Mouse (Mus musculus) heart, postnatal 0 days (tissue): ENCODE data around the gene Lonp1. TPM values are rescaled to one million over a fixed set of nuclear protein-coding genes. Genes with fewer than 3 reads are reported as not detected.

Source experiments
- ATAC-seq: fragments of 200-750 bp; cut with Nextera tagmentation; 2 replicates; pipeline ENCODE4 v1.8.0; 2017; ENCODE audit warnings: low read depth, moderate number of reproducible peaks, moderate library complexity; ENCODE audit not compliant: insufficient read depth
- DNase-seq: peaks from one replicate; pipeline ENCODE4 v3.0.0-alpha.2; 2016; ENCODE audit warnings: low spot score
- H3K27ac ChIP-seq: fragments of 300-500 bp; sonication (generic); 2 replicates; pipeline ENCODE4 v1.5.1; 2014; ENCODE audit warnings: low read depth, mild to moderate bottlenecking
- H3K27me3 ChIP-seq: fragments of 300-500 bp; sonication (generic); 2 replicates; pipeline ENCODE4 v1.6.1; 2014; ENCODE audit warnings: low read length, mixed read lengths; ENCODE audit not compliant: control insufficient read depth, insufficient read depth
- H3K36me3 ChIP-seq: fragments of 300-500 bp; sonication (generic); replicated peaks from 2 replicates; pipeline ENCODE4 v1.6.1; 2014; ENCODE audit warnings: low read length, mixed read lengths; ENCODE audit not compliant: control insufficient read depth, insufficient read depth
- H3K4me1 ChIP-seq: fragments of 300-500 bp; sonication (generic); 2 replicates; pipeline ENCODE4 v1.6.1; 2014; ENCODE audit warnings: antibody characterized with exemption; ENCODE audit not compliant: control insufficient read depth, insufficient read depth
- H3K4me2 ChIP-seq: fragments of 300-500 bp; sonication (generic); 2 replicates; pipeline ENCODE4 v1.6.1; 2014; ENCODE audit warnings: low read depth, mild to moderate bottlenecking, low read length, moderate library complexity
- H3K4me3 ChIP-seq: fragments of 300-500 bp; sonication (generic); 2 replicates; pipeline ENCODE4 v1.5.1; 2014; ENCODE audit warnings: low read depth, low read length
- H3K9ac ChIP-seq: fragments of 300-500 bp; sonication (generic); replicated peaks from 2 replicates; pipeline ENCODE4 v1.6.1; 2014; ENCODE audit warnings: low read depth, low read length, mixed read lengths
- H3K9me3 ChIP-seq: fragments of 300-500 bp; sonication (generic); replicated peaks from 2 replicates; pipeline ENCODE4 v1.6.1; 2016; ENCODE audit warnings: low read length; ENCODE audit not compliant: control insufficient read depth
- CTCF ChIP-seq: IDR thresholded peaks from 2 replicates; pipeline ENCODE4 v1.5.1; 2016; ENCODE audit warnings: antibody characterized with exemption, control low read depth, low read depth
- EP300 ChIP-seq: IDR thresholded peaks from 2 replicates; pipeline ENCODE4 v1.6.1; 2016; ENCODE audit warnings: antibody characterized with exemption, low read depth
- WGBS: fragments of 180-500 bp; shearing (Covaris S2); extraction: QIAGEN DNeasy Blood & Tissue Kit; methylation state at CpG from one replicate; pipeline ENCODE4 v1.1.7; 2014; 5-methylcytosine and 5-hydroxymethylcytosine counted together
- polyA plus RNA-seq: library from polyadenylated mRNA; unstranded; fragments of >200 nt; fragmentation: Nextera tagmentation; extraction: Ambion mirVana; gene quantifications from 2 replicates; pipeline ENCODE4 v1.2.1, GENCODE M21; 2015
- total RNA-seq: library from RNA; depleted of rRNA; stranded (reverse); fragments of >200 nt; gene quantifications from 2 replicates; pipeline ENCODE4 v1.2.3, GENCODE M21; 2014; ENCODE audit warnings: low replicate concordance

The Lonp1 gene
- total and polyA plus RNA-seq, 2 experiments from 2014 or later = 46.4 to 109 TPM

DNA sequence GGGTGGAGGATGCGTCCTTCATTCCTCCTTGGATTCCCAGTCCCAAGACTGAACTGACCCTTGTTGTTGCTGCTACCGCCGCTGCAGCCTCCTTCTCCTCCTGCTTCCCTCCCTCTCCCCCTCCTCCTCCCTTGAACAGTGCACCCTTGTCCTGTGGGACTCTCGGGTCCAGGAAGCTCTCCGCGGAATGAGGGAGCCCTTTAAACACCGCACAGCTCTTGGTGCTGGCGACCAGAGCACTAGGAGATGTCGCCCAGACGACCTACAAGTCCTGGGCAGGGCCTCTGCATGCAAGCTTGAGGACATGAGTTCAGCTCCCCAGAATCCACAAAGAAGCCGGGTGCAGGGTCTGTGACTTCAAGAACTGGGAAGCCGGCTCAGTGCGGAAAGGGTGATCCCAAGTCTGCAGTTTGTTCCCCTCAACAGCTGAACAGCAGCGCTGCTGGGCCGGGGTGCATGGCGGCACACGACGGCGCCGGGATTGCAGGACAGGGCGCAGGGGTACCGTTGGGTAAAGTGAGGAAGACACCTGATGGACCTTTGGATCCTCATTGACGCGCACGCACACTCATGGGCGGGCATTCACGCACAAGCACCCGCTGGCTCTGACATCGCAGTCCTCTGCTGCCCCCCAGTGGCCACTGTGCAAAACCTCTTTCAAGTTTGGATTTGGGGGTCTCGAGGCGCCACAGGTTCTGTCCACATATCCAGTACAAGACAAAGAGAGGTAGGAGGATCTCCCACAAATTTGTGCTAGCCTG is 41.9 kb upstream of the Lonp1 start:
- peak overlapping the region; percentile 34; the same call in 1 of the 2 replicates for H3K9ac ChIP-seq
- H3K27ac ChIP-seq = no peak overlapping the region
- H3K4me3 ChIP-seq = peak overlapping the region; percentile 47
- no peaks in the 10 kb centered on the region for H3K27me3 ChIP-seq
- H3K9me3 ChIP-seq = no peaks in the 10 kb centered on the region
- WGBS = 5% methylated on average over 31 of the region's 31 CpGs
- no peak for TF ChIP-seq EP300
- TF ChIP-seq CTCF = peak; percentile 85
- DNase-seq = peak; percentile 82
- no peaks in the 10 kb centered on the region for H3K4me1 ChIP-seq
- no peaks in the 10 kb centered on the region for H3K36me3 ChIP-seq
- ATAC-seq = no peak
- peak overlapping the region; percentile 89 for H3K4me2 ChIP-seq

DNA sequence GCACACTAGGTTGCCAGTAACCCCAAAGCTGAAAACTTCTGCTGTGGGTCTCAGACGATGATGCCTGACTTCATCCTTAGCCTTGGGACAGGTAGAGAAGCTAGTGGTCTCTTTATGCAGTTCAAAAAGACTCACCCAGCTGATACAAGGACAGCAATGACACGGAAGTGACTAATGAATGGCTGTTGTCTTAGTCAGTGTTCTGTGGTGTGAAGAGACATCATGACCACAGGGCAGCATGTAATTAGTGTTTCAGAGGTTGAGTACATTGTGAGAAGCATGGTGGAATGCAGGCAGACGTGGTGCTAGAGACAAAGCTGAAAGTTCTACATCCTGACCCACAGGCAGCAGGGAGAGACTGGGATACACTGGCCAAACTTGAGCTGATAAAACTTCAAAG is 40.9 kb upstream of the Lonp1 start:
- 61% methylated on average over 3 of the region's 3 CpGs for WGBS
- DNase-seq (no peak), ATAC-seq (no peak)
- no peaks in the 10 kb centered on the region for H3K27me3 ChIP-seq
- no peak overlapping the region for H3K4me2 ChIP-seq
- no peaks in the 10 kb centered on the region for H3K36me3 ChIP-seq
- no peaks in the 10 kb centered on the region for H3K9me3 ChIP-seq
- no peaks in the 10 kb centered on the region for H3K4me1 ChIP-seq
- H3K9ac ChIP-seq = no peak overlapping the region
- no peak overlapping the region for H3K27ac ChIP-seq
- no peak for TF ChIP-seq CTCF
- no peak for TF ChIP-seq EP300
- H3K4me3 ChIP-seq = no peak overlapping the region

DNA sequence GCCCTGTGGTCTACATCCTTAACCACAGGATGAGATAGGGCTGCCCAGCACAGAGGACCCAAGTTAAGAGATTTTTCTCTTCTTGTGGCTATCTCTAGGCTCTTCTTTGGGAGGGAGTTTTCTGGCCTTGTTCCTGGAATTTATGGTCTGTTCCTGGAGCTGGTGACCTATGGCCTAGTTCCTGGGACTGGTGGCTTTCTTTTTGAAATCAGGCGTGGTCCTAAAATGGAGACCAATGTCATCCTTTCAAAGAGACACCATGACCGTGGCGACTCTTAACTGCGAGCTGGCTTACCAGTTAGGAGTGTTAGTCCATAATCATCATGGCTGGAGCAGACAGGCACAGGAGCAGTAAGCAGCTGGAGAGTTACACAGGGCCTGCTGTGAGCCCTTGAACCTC is 39.7 kb upstream of the Lonp1 start:
- 81% methylated on average over 4 of the region's 4 CpGs for WGBS
- no peak overlapping the region for H3K4me3 ChIP-seq
- ATAC-seq = no peak

DNA sequence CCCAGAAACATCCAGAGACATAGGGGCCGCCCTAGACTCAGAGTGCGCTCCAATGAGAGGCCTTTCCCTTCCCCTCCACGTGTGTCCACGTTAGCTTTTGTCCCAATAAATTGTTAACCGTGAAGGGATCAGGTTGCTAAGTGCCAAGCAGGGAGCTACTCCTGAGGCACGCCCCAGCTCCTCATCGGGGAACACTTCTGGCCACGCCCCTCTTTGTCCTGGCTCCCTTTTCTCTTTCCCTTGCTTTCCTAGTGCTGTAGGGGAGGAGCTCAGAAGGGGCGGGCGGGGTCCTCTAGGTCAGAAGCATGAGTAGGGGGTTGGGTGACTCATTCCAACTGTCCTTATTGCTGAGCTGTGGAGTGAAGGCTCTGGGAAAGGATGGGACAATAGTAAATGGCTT is 37.6 kb upstream of the Lonp1 start:
- DNase-seq (no peak), ATAC-seq (no peak)
- H3K9me3 ChIP-seq = no peaks in the 10 kb centered on the region
- H3K4me2 ChIP-seq = no peak overlapping the region
- 12% methylated on average over 10 of the region's 10 CpGs for WGBS
- H3K27me3 ChIP-seq = no peaks in the 10 kb centered on the region
- H3K27ac ChIP-seq = no peak overlapping the region
- TF ChIP-seq EP300 (no peak), CTCF (no peak)
- no peaks in the 10 kb centered on the region for H3K4me1 ChIP-seq
- no peaks in the 10 kb centered on the region for H3K36me3 ChIP-seq
- H3K4me3 ChIP-seq = no peak overlapping the region
- no peak overlapping the region for H3K9ac ChIP-seq

More for the DNA sequence above, 39.7 kb upstream of the Lonp1 start:
- Histone ChIP-seq H3K4me2 (no peak overlapping the region), H3K9me3 (no peaks in the 10 kb centered on the region), H3K36me3 (no peaks in the 10 kb centered on the region), H3K4me1 (no peaks in the 10 kb centered on the region), H3K27ac (no peak overlapping the region), H3K27me3 (no peaks in the 10 kb centered on the region), H3K9ac (no peak overlapping the region)
- TF ChIP-seq EP300 (no peak), CTCF (no peak)
- DNase-seq = no peak

DNA sequence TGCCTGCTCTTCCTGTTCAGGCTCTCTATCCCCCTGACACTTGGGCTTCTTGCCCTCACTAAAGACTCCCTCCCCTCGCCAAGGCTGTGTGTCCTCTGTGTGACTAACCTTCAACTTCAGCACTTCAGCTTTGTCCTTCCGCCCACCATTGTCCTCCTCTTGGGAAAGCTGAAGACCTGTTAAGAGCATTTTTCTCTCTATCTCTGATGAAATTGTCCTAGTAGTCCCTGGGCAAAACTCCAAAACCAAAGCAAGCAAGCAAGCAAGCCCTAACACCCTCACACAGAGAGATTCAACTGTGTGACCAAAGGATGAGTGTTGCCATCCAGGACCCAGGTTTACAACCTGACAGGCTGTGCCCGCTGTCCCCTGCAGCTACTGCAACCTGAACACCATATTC is 37.0 kb upstream of the Lonp1 start:
- 61% methylated on average over 3 of the region's 3 CpGs for WGBS
- ATAC-seq (no peak), DNase-seq (no peak)
- Histone ChIP-seq H3K9ac (no peak overlapping the region), H3K27ac (no peak overlapping the region), H3K9me3 (no peaks in the 10 kb centered on the region), H3K4me3 (no peak overlapping the region), H3K36me3 (no peaks in the 10 kb centered on the region), H3K27me3 (no peaks in the 10 kb centered on the region), H3K4me2 (no peak overlapping the region), H3K4me1 (no peaks in the 10 kb centered on the region)
- no peak for TF ChIP-seq EP300
- TF ChIP-seq CTCF = no peak

DNA sequence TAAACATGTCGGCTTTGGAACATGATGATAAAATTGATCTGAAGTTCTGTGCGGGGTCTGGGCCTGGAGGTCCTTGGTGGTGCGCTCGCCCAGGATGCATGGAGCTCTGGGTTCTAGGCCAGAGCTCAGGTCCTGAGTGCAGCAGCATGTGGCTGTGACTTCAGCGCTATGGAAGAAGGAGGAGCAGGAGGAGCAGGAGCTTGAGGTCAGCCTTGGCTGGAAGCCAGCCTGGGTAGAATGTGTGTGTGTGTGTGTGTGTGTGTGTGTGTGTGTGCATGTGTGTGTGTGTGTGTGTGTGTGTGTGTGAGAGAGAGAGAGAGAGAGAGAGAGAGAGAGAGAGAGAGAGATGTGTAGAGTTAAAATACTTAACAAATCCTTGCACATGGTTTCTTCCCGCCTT is 29.5 kb upstream of the Lonp1 start:
- no peak overlapping the region for H3K4me2 ChIP-seq
- H3K27ac ChIP-seq = no peak overlapping the region
- whole genome bisulfite sequencing = 68% methylated on average over 6 of the region's 6 CpGs
- H3K9me3 ChIP-seq = no peaks in the 10 kb centered on the region
- H3K9ac ChIP-seq = no peak overlapping the region
- no peak overlapping the region for H3K4me3 ChIP-seq
- H3K36me3 ChIP-seq = no peaks in the 10 kb centered on the region
- H3K27me3 ChIP-seq = no peaks in the 10 kb centered on the region
- H3K4me1 ChIP-seq = no peaks in the 10 kb centered on the region
- DNase-seq (no peak), ATAC-seq (no peak)
- TF ChIP-seq CTCF (no peak), EP300 (no peak)
